Mouse (Mus musculus): ENCODE results near the gene Mafk.

DNA sequence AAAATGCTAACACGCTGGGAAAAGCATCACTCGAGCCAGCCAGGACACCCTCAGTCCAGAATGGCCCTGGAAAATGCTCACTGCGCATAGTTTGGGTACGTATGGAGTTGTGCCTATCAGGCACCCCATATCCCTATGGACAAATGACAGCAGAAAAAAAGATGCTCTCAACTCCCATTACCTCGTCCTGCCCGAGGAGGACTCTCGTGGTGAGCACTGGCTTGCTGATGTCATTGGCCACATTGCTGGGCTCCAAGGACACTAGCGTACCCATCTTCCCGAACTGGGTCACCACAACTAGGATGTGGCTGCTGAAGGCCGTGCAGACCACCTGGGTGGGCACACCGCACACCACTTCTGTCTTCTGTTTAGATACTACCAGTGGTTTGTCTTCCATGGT lies 34.6 kb downstream of the Mafk start:
- TF ChIP-seq CTCF (IDR thresholded peaks at IDR 0.05; ENCODE audit: low read depth, low read length) (no peak), POLR2A (IDR thresholded peaks at IDR 0.05; ENCODE audit: extremely low read depth, insufficient read depth, low read length) (no peak)

Measured in liver, adult 2 months (tissue).